Mouse (Mus musculus) myocyte (in vitro differentiated cells): ENCODE results near the gene Cnp.

Experiments
- E2F4 ChIP-seq: IDR thresholded peaks from one replicate; pipeline ENCODE4 v1.6.1; 2011; ENCODE audit warnings: mild to moderate bottlenecking, control low read depth, moderate library complexity; ENCODE audit not compliant: insufficient read depth
- MAX ChIP-seq: IDR thresholded peaks from one replicate; pipeline ENCODE4 v1.6.1; 2011; ENCODE audit warnings: low read depth, mild to moderate bottlenecking, control low read depth
- MYOD1 ChIP-seq, 3 experiments: IDR thresholded peaks; one replicate each; pipeline ENCODE4 v1.6.1; 2011; ENCODE audit warnings: control low read depth in 2 of 3, low read depth in 2 of 3, mild to moderate bottlenecking in 2 of 3, moderate library complexity in 1 of 3; ENCODE audit not compliant: insufficient read length in 2 of 3, control insufficient read depth in 1 of 3
- POLR2A ChIP-seq: IDR thresholded peaks from one replicate; pipeline ENCODE4 v1.6.1; 2011; ENCODE audit warnings: low read depth, mild to moderate bottlenecking, control low read depth, moderate library complexity; ENCODE audit not compliant: insufficient read length
- POLR2AphosphoS2 ChIP-seq: IDR thresholded peaks from one replicate; pipeline ENCODE4 v1.6.1; 2011; ENCODE audit warnings: low read depth, control low read depth; ENCODE audit not compliant: insufficient read length
- SRF ChIP-seq: IDR thresholded peaks from one replicate; pipeline ENCODE4 v1.6.1; 2011; ENCODE audit warnings: low read depth; ENCODE audit not compliant: control insufficient read depth, insufficient read length
- TCF12 ChIP-seq: IDR thresholded peaks from one replicate; pipeline ENCODE4 v1.6.1; 2011; ENCODE audit warnings: mild to moderate bottlenecking, control low read depth; ENCODE audit not compliant: poor library complexity, insufficient read depth, severe bottlenecking
- USF1 ChIP-seq: IDR thresholded peaks from one replicate; pipeline ENCODE4 v1.6.1; 2011; ENCODE audit warnings: low read depth, mild to moderate bottlenecking, control low read depth, moderate library complexity

GRCm38 (mm10) chr11:100545746-100546085 is 29.0 kb upstream of the Cnp start:
- no peak for TF ChIP-seq POLR2AphosphoS2
- no peak for TF ChIP-seq POLR2A
- no peak for TF ChIP-seq TCF12
- TF ChIP-seq MAX = no peak
- no peak for TF ChIP-seq MYOD1 (IDR thresholded peaks at IDR 0.05; ENCODE audit: control insufficient read depth in 1 of 3, insufficient read length in 2 of 3, low read depth in 2 of 3)
- no peak for TF ChIP-seq SRF
- no peak for TF ChIP-seq E2F4
- TF ChIP-seq USF1 = no peak
